Mouse (Mus musculus): ENCODE data around the gene Fbxw18.
"Not testable (repeated sequence)": the region's sequence is repeated elsewhere in the genome, so short reads cannot be mapped to it uniquely, and the experiment has no call there.

Fbxw18 gene

GRCm38 (mm10) chr9:109702600-109702999, at the start of gene Fbxw18:
Gene Fbxw18, minus strand, starts transcription at chr9:109702700.
- not testable (repeated sequence) for DNase-seq (ENCODE audit: extremely low read depth, insufficient read length, low spot score)

DNA sequence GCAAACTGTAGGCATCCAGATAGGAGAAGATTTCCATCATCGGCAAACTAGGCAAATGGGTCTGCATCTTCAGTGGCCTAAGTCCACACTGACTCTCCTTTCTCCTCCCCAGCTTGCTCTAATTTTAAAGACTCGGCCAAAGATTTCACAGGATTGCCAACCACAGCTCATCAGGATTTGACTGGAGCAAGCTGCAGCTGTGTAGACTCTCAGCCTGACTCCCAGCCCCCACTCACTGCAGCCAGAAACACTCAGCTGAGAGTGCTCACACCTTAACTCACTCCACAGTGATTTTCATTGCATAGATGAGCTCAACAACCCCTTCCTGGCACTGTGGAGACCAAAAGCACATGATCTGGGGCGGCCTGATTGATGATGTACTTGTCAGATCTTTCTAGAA, 43.5 kb upstream of the Fbxw18 start, which contains the start of gene Fbxw26:
Gene Fbxw26 (minus strand): TSS at position 101 of the 400 bp plus-strand sequence.
- DNase-seq (ENCODE audit: extremely low read depth, insufficient read length, low spot score) = not testable (repeated sequence)

- DNase-seq (ENCODE audit: extremely low read depth, insufficient read length, low spot score) = no peak
Measured at GRCm38 (mm10) chr9:109685299-109685698, 17.2 kb downstream of the Fbxw18 start.

DNA sequence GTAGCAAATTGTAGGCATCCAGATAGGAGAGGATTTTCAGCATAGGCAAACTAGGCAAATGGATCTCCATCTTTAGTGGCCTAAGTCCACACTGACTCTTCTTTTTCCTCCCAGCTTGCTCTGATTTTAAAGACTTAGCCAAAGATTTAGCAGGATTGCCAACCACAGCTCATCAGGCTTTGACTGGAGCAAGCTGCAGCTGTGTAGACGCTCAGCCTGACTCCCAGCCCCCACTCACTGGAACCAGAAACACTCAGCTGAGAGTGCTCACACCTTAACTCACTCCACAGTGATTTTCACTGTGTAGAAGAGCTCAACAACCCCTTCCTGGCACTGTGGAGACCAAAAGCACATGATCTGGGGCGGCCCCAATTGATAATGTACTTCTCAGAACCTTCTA, 37.9 kb downstream of the Fbxw18 start, which contains the start of gene Fbxw25:
Gene Fbxw25 (minus strand): TSS at position 101 of the 400 bp plus-strand sequence.
- not testable (repeated sequence) for DNase-seq (ENCODE audit: extremely low read depth, insufficient read length, low spot score)

Measured in 3134 (cell line).